Mouse (Mus musculus): ENCODE results near the gene Chrna1. TPM values are rescaled to one million over a fixed set of nuclear protein-coding genes. Genes with fewer than 3 reads are reported as not detected.

Chrna1 gene
- 0.04 and 0.31 TPM in 2 replicates for polyA plus RNA-seq (2012; rRNA removed)

DNA sequence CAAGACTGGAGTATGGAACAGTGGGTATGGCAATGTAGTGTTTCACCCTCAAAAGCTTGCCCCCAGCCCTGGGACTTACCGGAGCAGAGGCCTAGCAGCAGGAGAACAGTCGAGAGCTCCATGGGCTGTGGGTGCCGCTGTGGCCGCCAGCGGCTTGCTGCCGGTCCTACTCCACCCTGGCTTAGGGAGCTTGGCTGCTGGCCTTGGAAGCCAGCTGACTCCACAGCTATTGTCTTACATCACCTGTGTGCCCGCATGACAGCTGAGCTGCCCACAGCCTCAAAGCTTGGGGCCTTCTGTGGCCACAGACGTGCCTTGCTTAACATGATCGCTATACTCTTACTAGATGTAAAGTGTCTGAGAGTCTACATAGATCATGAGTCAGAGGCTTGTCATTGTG lies at the start of gene Chrna1:
TSS of gene Chrna1 (minus strand) at position 173 of the 400 bp plus-strand sequence.

GRCm38 (mm10) chr2:73529356-73530330 lies 50.5 kb downstream of the Chrna1 start, which contains the start of gene Wipf1:
TSS of gene Wipf1 (minus strand) at chr2:73529734.

Other genes starting within 250 kb of the Chrna1 start
- 12.2 and 13.7 TPM in 2 replicates for gene Gpr155, start 193.8 kb downstream of the Chrna1 start, polyA plus RNA-seq (2012; rRNA removed)
- 2.0 and 2.3 TPM in 2 replicates for gene Wipf1, start 50.6 kb downstream of the Chrna1 start, polyA plus RNA-seq (2012; rRNA removed)
- 192 and 199 TPM in 2 replicates for gene Chn1, start 195.0 kb upstream of the Chrna1 start, polyA plus RNA-seq (2012; rRNA removed)